Mouse (Mus musculus) forebrain, embryonic 10.5 days (tissue): ENCODE measurements around the gene Pcbp4. TPM values are rescaled to one million over a fixed set of nuclear protein-coding genes. Genes with fewer than 3 reads are reported as not detected.

Experiments
- DNase-seq: peaks from one replicate; pipeline ENCODE4 v3.0.0-alpha.2; 2017; ENCODE audit warnings: low spot score; ENCODE audit errors: extremely low spot score
- H3K27ac ChIP-seq: fragments of 300-500 bp; sonication (generic); 2 replicates; pipeline ENCODE4 v1.5.1; 2016; ENCODE audit warnings: mild to moderate bottlenecking
- H3K27me3 ChIP-seq: fragments of 300-500 bp; sonication (generic); 2 replicates; pipeline ENCODE4 v1.6.1; 2016; ENCODE audit warnings: mild to moderate bottlenecking; ENCODE audit not compliant: poor library complexity, severe bottlenecking
- H3K36me3 ChIP-seq: fragments of 300-500 bp; sonication (generic); replicated peaks from 2 replicates; pipeline ENCODE4 v1.6.1; 2016; ENCODE audit warnings: mild to moderate bottlenecking, moderate library complexity
- H3K4me1 ChIP-seq: fragments of 300-500 bp; sonication (generic); 2 replicates; pipeline ENCODE4 v1.6.1; 2016
- H3K4me3 ChIP-seq: fragments of 300-500 bp; sonication (generic); 2 replicates; pipeline ENCODE4 v1.5.1; 2016; ENCODE audit warnings: mild to moderate bottlenecking, moderate library complexity
- H3K9me3 ChIP-seq: fragments of 300-500 bp; sonication (generic); 2 replicates; pipeline ENCODE4 v1.6.1; 2016; ENCODE audit warnings: mild to moderate bottlenecking, moderate library complexity
- WGBS: fragments of 180-500 bp; shearing (Covaris S2); methylation state at CpG from one replicate; pipeline ENCODE4 v1.1.7; 2016; 5-methylcytosine and 5-hydroxymethylcytosine counted together
- polyA plus RNA-seq: library from polyadenylated mRNA; unstranded; fragments of >200 nt; fragmentation: Nextera tagmentation; extraction: Ambion mirVana; gene quantifications from 2 replicates; pipeline ENCODE4 v1.2.1, GENCODE M21; 2016

Gene Pcbp4
- polyA plus RNA-seq, 1 experiment from 2014 or later: 337 TPM

GRCm38 (mm10) chr9:106421033-106421864 lies 31.8 kb upstream of the Pcbp4 start:
- H3K27me3 ChIP-seq: peaks cover 31% of the 10 kb centered on the region
- H3K36me3 ChIP-seq: no peaks in the 10 kb centered on the region
- DNase-seq: no peak
- H3K9me3 ChIP-seq: no peaks in the 10 kb centered on the region
- peaks cover 53% of the 10 kb centered on the region for H3K4me1 ChIP-seq
- H3K27ac ChIP-seq: peak overlapping the region; percentile 83
- 5% methylated on average over 18 of the region's 18 CpGs for WGBS
- H3K4me3 ChIP-seq: peak overlapping the region; percentile 33

- peak; percentile 92 for DNase-seq
- Histone ChIP-seq H3K27ac (peak overlapping the region; percentile 83), H3K27me3 (peaks cover 31% of the 10 kb centered on the region), H3K4me1 (peaks cover 53% of the 10 kb centered on the region), H3K4me3 (peak overlapping the region; percentile 33), H3K36me3 (no peaks in the 10 kb centered on the region), H3K9me3 (no peaks in the 10 kb centered on the region)
- WGBS: 0% methylated on average over 3 of the region's 3 CpGs
These were observed 31.3 kb upstream of the Pcbp4 start for GRCm38 (mm10) chr9:106421865-106422160.

DNA sequence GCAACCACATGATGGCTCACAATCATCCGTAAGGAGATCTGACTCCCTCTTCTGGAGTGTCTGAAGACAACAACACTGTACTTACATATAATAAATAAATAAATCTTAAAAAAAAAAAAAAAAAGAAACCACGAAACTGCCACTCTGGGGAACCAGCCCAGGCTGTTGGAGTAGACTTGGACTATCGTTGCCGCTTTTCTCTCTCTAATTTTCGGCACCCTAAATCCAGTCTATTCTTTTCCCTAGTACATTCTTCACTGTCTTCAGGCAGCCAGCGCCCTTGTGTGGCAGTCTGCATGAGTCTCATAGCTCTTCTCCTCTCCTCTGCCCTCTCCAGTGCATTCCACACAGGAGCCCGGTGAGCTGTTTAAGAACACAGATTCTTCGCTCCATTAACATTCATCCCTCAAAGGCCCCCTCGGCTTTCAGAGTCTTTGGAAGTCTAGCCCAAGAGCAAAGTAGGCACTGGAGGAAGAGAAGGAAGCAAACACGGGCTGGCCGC lies 24.3 kb upstream of the Pcbp4 start:
- peaks cover 35% of the 10 kb centered on the region for H3K36me3 ChIP-seq
- peak overlapping the region; percentile 96 for H3K4me3 ChIP-seq
- H3K4me1 ChIP-seq: peaks cover 20% of the 10 kb centered on the region
- DNase-seq: no peak
- H3K27ac ChIP-seq: peak overlapping the region; percentile 99
- WGBS: 18% methylated on average over 11 of the region's 11 CpGs
- no peaks in the 10 kb centered on the region for H3K9me3 ChIP-seq
- no peaks in the 10 kb centered on the region for H3K27me3 ChIP-seq

DNA sequence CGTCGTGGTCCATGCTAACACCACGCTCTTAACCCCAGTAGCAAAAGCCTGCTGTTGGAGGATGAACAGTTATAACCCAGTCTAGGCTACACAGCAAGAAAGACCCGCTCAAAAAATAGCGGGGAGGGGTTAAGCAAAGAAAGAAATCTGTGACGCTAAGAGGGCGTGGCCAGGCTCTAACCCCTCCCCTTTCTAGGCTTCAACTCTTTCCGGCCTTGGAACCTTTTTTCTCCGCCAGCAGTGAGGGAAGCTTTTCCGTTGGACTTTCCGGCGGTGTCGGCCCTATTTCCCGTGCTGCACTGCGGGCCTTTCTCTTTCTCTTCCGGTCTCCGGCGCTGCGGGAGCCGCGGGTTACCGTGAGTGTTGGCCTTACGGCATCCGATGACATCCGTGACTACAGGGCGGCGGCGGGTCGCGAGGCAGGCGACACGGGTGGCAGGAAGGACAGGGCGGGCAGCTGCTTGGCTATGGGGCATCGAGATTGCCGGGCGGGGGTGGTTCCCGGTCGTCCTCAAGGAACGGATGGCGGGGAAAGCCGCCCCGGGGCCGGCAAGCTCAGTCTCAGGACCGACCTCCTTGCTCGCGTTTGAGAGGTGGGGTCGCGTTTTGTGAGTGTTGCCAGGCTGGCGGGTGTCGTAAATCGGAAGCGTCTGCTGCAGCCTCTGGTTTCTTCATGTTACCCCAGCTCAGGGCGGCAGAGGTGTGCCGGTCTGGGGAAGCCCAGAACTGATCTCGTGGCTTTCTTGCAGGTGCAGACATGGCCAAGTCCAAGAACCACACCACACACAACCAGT lies 23.7 kb upstream of the Pcbp4 start, which contains the start of gene Rpl29:
Gene Rpl29, plus strand, starts transcription at position 234 of the 794 bp plus-strand sequence.
- Histone ChIP-seq H3K36me3 (peaks cover 42% of the 10 kb centered on the region), H3K27ac (peak within 1 kb of the TSS; percentile 99), H3K4me3 (peak within 1 kb of the TSS; percentile 96), H3K27me3 (no peaks in the 10 kb centered on the region), H3K9me3 (no peaks in the 10 kb centered on the region), H3K4me1 (peaks cover 20% of the 10 kb centered on the region)
- under 1% methylated on average over 55 of the region's 55 CpGs for WGBS
- DNase-seq: peak; percentile 92

GRCm38 (mm10) chr9:106430015-106430264 lies 23.2 kb upstream of the Pcbp4 start:
- under 1% methylated on average over 4 of the region's 4 CpGs for WGBS
- peak overlapping the region; percentile 96 for H3K4me3 ChIP-seq
- H3K27ac ChIP-seq: peak overlapping the region; percentile 99
- H3K9me3 ChIP-seq: no peaks in the 10 kb centered on the region
- DNase-seq: no peak
- H3K27me3 ChIP-seq: no peaks in the 10 kb centered on the region
- peaks cover 47% of the 10 kb centered on the region for H3K36me3 ChIP-seq
- H3K4me1 ChIP-seq: peaks cover 24% of the 10 kb centered on the region

DNA sequence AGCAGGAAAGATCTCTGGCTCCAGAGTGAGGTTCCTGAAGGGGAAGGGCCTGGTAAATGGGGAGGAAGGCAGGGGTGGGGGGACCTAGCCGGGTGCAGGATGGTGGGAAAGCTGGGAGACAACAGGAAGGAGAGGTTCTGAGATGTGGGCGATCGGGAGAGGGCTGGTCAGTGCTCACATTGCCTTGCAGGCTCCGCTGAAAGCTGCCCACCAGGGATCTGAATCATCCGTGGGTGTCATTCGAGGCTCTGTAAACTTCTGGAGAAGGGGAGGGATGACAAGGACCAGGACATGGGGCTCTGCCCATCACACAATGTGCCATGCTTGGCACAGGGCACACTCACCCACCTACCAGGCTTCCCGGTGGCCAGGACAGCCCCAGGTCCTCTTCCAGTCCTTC lies 19.7 kb upstream of the Pcbp4 start:
- 79% methylated on average over 7 of the region's 7 CpGs for WGBS
- Histone ChIP-seq H3K27me3 (no peaks in the 10 kb centered on the region), H3K4me3 (no peak overlapping the region), H3K27ac (no peak overlapping the region; the same call in 1 of the 2 replicates), H3K36me3 (peaks cover 52% of the 10 kb centered on the region), H3K4me1 (peaks cover 53% of the 10 kb centered on the region), H3K9me3 (no peaks in the 10 kb centered on the region)
- no peak for DNase-seq

GRCm38 (mm10) chr9:106436566-106436965 lies 16.5 kb upstream of the Pcbp4 start:
- Histone ChIP-seq H3K9me3 (no peaks in the 10 kb centered on the region), H3K27ac (no peak overlapping the region), H3K36me3 (peaks cover 47% of the 10 kb centered on the region), H3K4me3 (0 out of 2 replicates have a peak overlapping the region, but pooled peaks have one; percentile 52), H3K27me3 (no peaks in the 10 kb centered on the region), H3K4me1 (peaks cover 44% of the 10 kb centered on the region)
- no peak for DNase-seq
- 85% methylated on average over 9 of the region's 9 CpGs for WGBS

- 0 out of 2 replicates have a peak, but pooled peaks cover 8% of the 10 kb centered on the region for H3K36me3 ChIP-seq
- H3K4me3 ChIP-seq: no peak overlapping the region
- no peak for DNase-seq
- peaks cover 41% of the 10 kb centered on the region for H3K4me1 ChIP-seq
- H3K27ac ChIP-seq: no peak overlapping the region
- 75% methylated on average over 5 of the region's 5 CpGs for WGBS
- no peaks in the 10 kb centered on the region for H3K9me3 ChIP-seq
- H3K27me3 ChIP-seq: no peaks in the 10 kb centered on the region
These were observed 10.4 kb upstream of the Pcbp4 start for GRCm38 (mm10) chr9:106442680-106443079.

GRCm38 (mm10) chr9:106444836-106445235 lies 8.3 kb upstream of the Pcbp4 start:
- WGBS: 75% methylated on average over 4 of the region's 4 CpGs
- peaks cover 6% of the 10 kb centered on the region; the same call in 1 of the 2 replicates for H3K27me3 ChIP-seq
- H3K27ac ChIP-seq: no peak overlapping the region
- H3K36me3 ChIP-seq: 0 out of 2 replicates have a peak, but pooled peaks cover 7% of the 10 kb centered on the region
- H3K4me3 ChIP-seq: no peak overlapping the region
- H3K9me3 ChIP-seq: no peaks in the 10 kb centered on the region
- H3K4me1 ChIP-seq: peaks cover 48% of the 10 kb centered on the region
- DNase-seq: no peak

- H3K27ac ChIP-seq: peak within 1 kb of the TSS; percentile 86
- H3K36me3 ChIP-seq: no peaks in the 10 kb centered on the region
- 0% methylated on average over 24 of the region's 24 CpGs for WGBS
- H3K27me3 ChIP-seq: peaks cover 10% of the 10 kb centered on the region; the same call in 1 of the 2 replicates
- H3K4me1 ChIP-seq: peaks cover 73% of the 10 kb centered on the region
- DNase-seq: peak; percentile 93
- H3K4me3 ChIP-seq: peak within 1 kb of the TSS; percentile 60
- no peaks in the 10 kb centered on the region for H3K9me3 ChIP-seq
These were observed 5.7 kb upstream of the Pcbp4 start, which contains the start of the genes Abhd14b and Abhd14a for GRCm38 (mm10) chr9:106447348-106447747. Gene Abhd14b (plus strand): TSS chr9:106447459. Gene Abhd14a (minus strand): TSS chr9:106447678.

GRCm38 (mm10) chr9:106447951-106448350 lies 5.1 kb upstream of the Pcbp4 start:
- Histone ChIP-seq H3K27me3 (peaks cover 10% of the 10 kb centered on the region; the same call in 1 of the 2 replicates), H3K4me1 (peaks cover 79% of the 10 kb centered on the region), H3K27ac (peak overlapping the region; percentile 86), H3K4me3 (peak overlapping the region; percentile 60), H3K9me3 (no peaks in the 10 kb centered on the region), H3K36me3 (no peaks in the 10 kb centered on the region)
- no peak for DNase-seq
- 39% methylated on average over 9 of the region's 9 CpGs for WGBS

DNA sequence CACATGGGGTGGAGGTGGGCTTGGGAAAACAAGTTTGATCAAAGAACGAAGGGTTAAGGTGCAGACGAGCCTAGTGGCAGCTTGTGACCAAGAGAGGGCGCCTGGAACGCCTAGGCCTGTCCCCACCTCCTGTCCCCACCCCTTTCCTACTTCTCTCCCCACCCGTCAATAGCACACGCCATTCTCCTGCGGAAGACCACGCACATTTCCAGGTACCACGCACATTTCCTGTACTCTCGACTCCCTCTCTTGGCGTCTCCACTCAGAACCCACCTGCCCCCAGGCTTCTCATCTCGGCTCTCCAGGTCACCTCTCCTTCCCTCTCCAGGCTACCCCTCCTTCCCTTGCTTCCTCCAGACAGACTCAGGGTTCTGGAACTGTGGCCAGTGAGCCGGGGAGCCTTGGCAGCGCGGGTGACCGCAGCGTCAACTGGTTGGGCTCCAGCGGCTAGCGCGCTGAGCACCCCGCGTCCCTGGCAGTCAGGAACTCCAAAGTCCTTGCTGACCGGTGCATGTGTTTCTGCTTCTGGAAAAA lies 4.5 kb upstream of the Pcbp4 start:
- Histone ChIP-seq H3K4me3 (peak overlapping the region; percentile 60), H3K9me3 (no peaks in the 10 kb centered on the region), H3K4me1 (peaks cover 85% of the 10 kb centered on the region), H3K36me3 (no peaks in the 10 kb centered on the region), H3K27me3 (peaks cover 10% of the 10 kb centered on the region; the same call in 1 of the 2 replicates), H3K27ac (peak overlapping the region; percentile 86)
- under 1% methylated on average over 23 of the region's 23 CpGs for WGBS
- DNase-seq: peak; percentile 66
